In the genomic region with DNA sequence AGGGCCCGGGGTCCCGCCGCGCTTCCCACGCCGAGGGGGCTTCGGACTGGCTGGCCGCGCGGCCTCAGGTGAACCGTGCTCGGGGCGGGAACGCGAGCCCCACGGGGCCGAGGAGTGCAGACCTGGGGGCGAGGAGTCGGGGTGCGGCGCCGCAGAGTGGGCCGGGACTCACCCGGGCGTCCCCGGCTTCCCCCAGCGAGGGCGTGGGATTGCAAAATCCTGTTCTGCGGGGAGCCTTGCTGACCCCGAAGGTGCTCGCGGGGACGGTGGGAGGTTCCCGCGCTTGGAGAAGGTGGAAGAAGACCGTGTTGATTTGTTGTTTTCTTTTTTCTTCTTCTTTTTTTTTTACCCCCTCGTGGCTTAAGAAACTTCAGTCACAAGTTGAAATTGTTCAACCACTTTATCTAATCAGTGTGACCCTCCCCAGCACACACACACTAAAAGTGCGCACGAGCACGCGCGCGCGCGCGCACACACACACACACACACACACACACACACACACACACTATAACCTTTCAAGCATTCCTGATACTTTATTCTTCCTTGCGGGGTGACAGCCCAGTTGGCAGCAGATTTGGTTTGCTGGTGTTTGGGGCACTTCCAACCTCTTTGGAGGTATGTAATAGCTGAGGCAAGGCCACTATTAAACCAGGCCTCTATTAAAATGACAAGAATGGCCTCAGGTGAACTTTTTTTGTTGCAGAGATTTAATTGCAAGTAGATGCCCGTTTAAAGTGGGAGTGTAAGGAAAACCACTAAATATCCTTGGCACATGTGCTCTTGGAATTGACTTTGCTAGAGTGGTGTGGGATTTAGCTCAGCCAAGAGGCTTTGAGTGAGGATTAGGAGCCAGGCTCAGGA, we compare ENCODE assay signal across 7 mouse cellular contexts. TPM values are rescaled to one million over a fixed set of nuclear protein-coding genes. Genes with fewer than 3 reads are reported as not detected.
DNase-seq lines count a peak whose midpoint lies in the region; ATAC-seq and TF ChIP-seq lines count a peak whose summit lies in the region.

No protein-coding gene starts in this region.

- H3K79me2 ChIP-seq in MEL (ENCODE audit: control insufficient read depth, insufficient read depth, low read length, poor library complexity), result peaks cover 5% of the 10 kb centered on the region; the same call in 1 of the 2 replicates

- ATAC-seq in heart, embryonic 15.5 days (replicated peaks; ENCODE audit: insufficient number of reproducible peaks, insufficient read depth, low FRiP score, low read depth), result no peak

- TF ChIP-seq EP300 in MEL (IDR thresholded peaks at IDR 0.05; ENCODE audit: low read depth in 1 of 2, low read length in 2 of 2), result 0 out of 4 replicates have a peak, but pooled peaks of 1 of the 2 experiments have one; percentile 24

- peak; percentile 60 for DNase-seq in MEL (ENCODE audit: low read depth, low spot score)
- DNase-seq in adrenal gland, adult 2 months, result peak; percentile 68
- peak; percentile 44 for DNase-seq in embryo, embryonic 9.5 days (ENCODE audit: extremely low spot score)
- peak; percentile 61 for DNase-seq in kidney, postnatal 14 days
- DNase-seq in lung, postnatal 4 days, result peak; percentile 43 to 64
- peak; percentile 41 to 78 for DNase-seq in spleen, postnatal 4 days (ENCODE audit: low spot score in 2 of 2)

- peak overlapping the region; percentile 77 to 85 for H3K4me3 ChIP-seq in MEL (ENCODE audit: control insufficient read depth in 1 of 2, insufficient read depth in 1 of 2, low read depth in 2 of 2, low read length in 2 of 2)
- H3K4me3 ChIP-seq in heart, embryonic 15.5 days, result peak overlapping the region; percentile 99

- TF ChIP-seq RAD21 in MEL (IDR thresholded peaks at IDR 0.05; ENCODE audit: low read depth, low read length), result no peak

- H3K36me3 ChIP-seq in MEL (ENCODE audit: control insufficient read depth in 1 of 2, insufficient read depth in 2 of 2, low read length in 2 of 2), result peaks cover 0 to 15% of the 10 kb centered on the region in 2 experiments; a peak in 2 of 4 replicates
- no peaks in the 10 kb centered on the region for H3K36me3 ChIP-seq in heart, embryonic 15.5 days

- peaks cover 0 to 7% of the 10 kb centered on the region in 2 experiments; a peak in 3 of 4 replicates for H3K4me1 ChIP-seq in MEL (ENCODE audit: control insufficient read depth in 1 of 2, insufficient read depth in 2 of 2, low read length in 2 of 2)
- H3K4me1 ChIP-seq in heart, embryonic 15.5 days (replicated peaks), result peaks cover 39% of the 10 kb centered on the region

- no peak overlapping the region for H3K27ac ChIP-seq in MEL (ENCODE audit: control insufficient read depth, low read depth, low read length)
- H3K27ac ChIP-seq in heart, embryonic 15.5 days, result peak overlapping the region; percentile 90

- peak overlapping the region; percentile 70 for H3K9ac ChIP-seq in MEL (ENCODE audit: control insufficient read depth, low read depth, low read length, poor library complexity, severe bottlenecking)
- H3K9ac ChIP-seq in heart, embryonic 15.5 days, result peak overlapping the region; percentile 98

- no peak for TF ChIP-seq POLR2A in MEL (IDR thresholded peaks at IDR 0.05; ENCODE audit: control insufficient read depth in 1 of 2, insufficient read depth in 1 of 2, low read depth in 1 of 2, low read length in 2 of 2, poor library complexity in 1 of 2)

- TF ChIP-seq CTCF in MEL (IDR thresholded peaks at IDR 0.05 in 2 of 3, conservative IDR thresholded peaks at IDR 0.05 in 1 of 3; ENCODE audit: control insufficient read depth in 1 of 3, insufficient read depth in 1 of 3, low read depth in 2 of 3, low read length in 3 of 3, poor library complexity in 1 of 3, severe bottlenecking in 1 of 3), result no peak

- WGBS in heart, embryonic 15.5 days, result under 1% methylated on average over 48 of the region's 48 CpGs

- H3K9me3 ChIP-seq in MEL (replicated peaks; ENCODE audit: insufficient read depth, low read length), result no peaks in the 10 kb centered on the region
- no peaks in the 10 kb centered on the region for H3K9me3 ChIP-seq in heart, embryonic 15.5 days (replicated peaks)

- peak overlapping the region; percentile 67 for H3K4me2 ChIP-seq in heart, embryonic 15.5 days

- peaks cover 5 to 10% of the 10 kb centered on the region in 2 experiments for H3K27me3 ChIP-seq in MEL (ENCODE audit: control insufficient read depth in 1 of 2, insufficient read depth in 2 of 2, low read length in 2 of 2)
- H3K27me3 ChIP-seq in heart, embryonic 15.5 days, result no peaks in the 10 kb centered on the region

TF ChIP-seq in MEL, 35 proteins besides CTCF, POLR2A, EP300 and RAD21:
- no peak for TF ChIP-seq POLR2AphosphoS5 (IDR thresholded peaks at IDR 0.05; ENCODE audit: borderline replicate concordance, low read depth, low read length)
- 0 out of 2 replicates have a peak, but pooled peaks have one; percentile 2 for TF ChIP-seq UBTF (IDR thresholded peaks at IDR 0.05; ENCODE audit: borderline replicate concordance, insufficient read depth, low read depth, low read length)
- peak; percentile 40; the same call in 1 of the 2 replicates for TF ChIP-seq GATA1 (IDR thresholded peaks at IDR 0.05; ENCODE audit: low read depth, low read length)
- TF ChIP-seq TCF12 (IDR thresholded peaks at IDR 0.05; ENCODE audit: low read depth, low read length), result 0 out of 2 replicates have a peak, but pooled peaks have one; percentile 4
- TF ChIP-seq ZNF384 (IDR thresholded peaks at IDR 0.05; ENCODE audit: low read depth, low read length), result peak; percentile 59; the same call in 1 of the 2 replicates
- TF ChIP-seq MAX (IDR thresholded peaks at IDR 0.05; ENCODE audit: low read length), result peak; percentile 15; the same call in 1 of the 2 replicates
- TF ChIP-seq RCOR1 (IDR thresholded peaks at IDR 0.05; ENCODE audit: low read depth, low read length), result 0 out of 2 replicates have a peak, but pooled peaks have one; percentile 6
- no peak for TF ChIP-seq POLR2AphosphoS2 (IDR thresholded peaks at IDR 0.05; ENCODE audit: low read length)
- peak; percentile 44; the same call in 1 of the 2 replicates for TF ChIP-seq NRF1 (IDR thresholded peaks at IDR 0.05; ENCODE audit: insufficient read depth, low read depth, low read length, poor library complexity, severe bottlenecking)
- TF ChIP-seq MYC (IDR thresholded peaks at IDR 0.05; ENCODE audit: low read depth, low read length), result no peak

RNA-seq across cellular contexts. Expression of a gene that starts 3.1 kb away (rescaled TPM):
- 14.0 and 33.0 TPM in 2 replicates for total RNA-seq in MEL (2012; rRNA removed)
- polyA plus RNA-seq in MEL (2012; ENCODE audit: insufficient read depth in 1 of 2, insufficient read length in 2 of 2, low read depth in 1 of 2, low replicate concordance in 2 of 2, missing spikeins in 1 of 2), result 10 to 100 TPM in 1 of 2 experiments, not detected in 1; 52.9 TPM
- 10 to 100 TPM; 43.1 to 46.6 TPM for total RNA-seq in adrenal gland, adult 2 months (2021)
- 9.4 and 11.6 TPM in 2 replicates for polyA plus RNA-seq in adrenal gland, adult 2 months (2012; rRNA removed)
- 112 and 118 TPM in 2 replicates for polyA plus RNA-seq in heart, embryonic 15.5 days (2015; fragmentation: Nextera tagmentation; extraction: Ambion mirVana)
